Mouse (Mus musculus): ENCODE results near the gene Mtmr11. TPM values are rescaled to one million over a fixed set of nuclear protein-coding genes. Genes with fewer than 3 reads are reported as not detected.
A peak's percentile ranks its signal among the peaks of the same experiment; 100 is the strongest.

The Mtmr11 gene
- total RNA-seq, 1 experiment, result 4.0 TPM

DNA sequence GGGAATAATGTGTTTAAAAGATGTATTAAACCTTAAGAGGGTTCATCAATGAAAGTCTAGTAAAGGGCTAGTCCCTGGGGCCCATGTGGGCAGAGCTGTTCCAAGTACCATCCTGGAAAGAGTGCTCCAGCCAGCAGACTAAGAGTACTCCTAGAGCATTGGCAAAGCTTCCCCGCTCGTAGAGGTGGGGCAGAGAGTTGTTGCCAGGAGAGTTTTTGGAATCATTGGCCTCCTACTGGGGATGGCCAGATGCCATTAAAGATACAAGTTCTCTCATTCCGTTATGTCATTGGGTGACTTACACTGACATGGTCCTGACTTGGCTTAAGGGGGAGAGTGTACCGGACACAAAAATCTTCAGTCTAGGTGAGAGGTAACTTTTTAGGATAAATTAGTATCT, 17.7 kb downstream of the Mtmr11 start:
- no peak overlapping the region for H3K27ac ChIP-seq (ENCODE audit: insufficient read depth, low read depth, low read length, poor library complexity, severe bottlenecking)
- peaks cover 24% of the 10 kb centered on the region for H3K36me3 ChIP-seq (ENCODE audit: control insufficient read depth, insufficient read depth, low read length, poor library complexity, severe bottlenecking)
- H3K9ac ChIP-seq (ENCODE audit: insufficient read depth, low read depth, low read length, poor library complexity, severe bottlenecking), result no peak overlapping the region
- in situ Hi-C loops (cut with MboI; ENCODE audit: low sequenced_read_pairs in 2 of 2, unreplicated experiment in 2 of 2), result no loop called here
- peaks cover 5 to 20% of the 10 kb centered on the region in 2 experiments for H3K4me1 ChIP-seq (ENCODE audit: control insufficient read depth in 2 of 2, insufficient read depth in 2 of 2, low read length in 2 of 2, poor library complexity in 1 of 2)
- H3K4me3 ChIP-seq (ENCODE audit: insufficient read depth in 1 of 2, low read depth in 1 of 2, low read length in 2 of 2, poor library complexity in 1 of 2, severe bottlenecking in 1 of 2), result no peak overlapping the region
- DNase-seq (ENCODE audit: low read depth, low spot score), result no peak
- TF ChIP-seq ZNF384 (IDR thresholded peaks at IDR 0.05; ENCODE audit: low read depth, low read length) (no peak), ZC3H11A (IDR thresholded peaks at IDR 0.05; ENCODE audit: borderline replicate concordance, low read depth, low read length) (no peak), MAFK (IDR thresholded peaks at IDR 0.05; ENCODE audit: insufficient read depth, low read depth, low read length) (no peak), CHD2 (IDR thresholded peaks at IDR 0.05; ENCODE audit: low read depth, low read length) (no peak), HCFC1 (IDR thresholded peaks at IDR 0.05; ENCODE audit: borderline replicate concordance, insufficient read depth, low read length) (no peak)
- no peaks in the 10 kb centered on the region for H3K9me3 ChIP-seq (ENCODE audit: control insufficient read depth, insufficient read depth, low read depth, low read length)

DNA sequence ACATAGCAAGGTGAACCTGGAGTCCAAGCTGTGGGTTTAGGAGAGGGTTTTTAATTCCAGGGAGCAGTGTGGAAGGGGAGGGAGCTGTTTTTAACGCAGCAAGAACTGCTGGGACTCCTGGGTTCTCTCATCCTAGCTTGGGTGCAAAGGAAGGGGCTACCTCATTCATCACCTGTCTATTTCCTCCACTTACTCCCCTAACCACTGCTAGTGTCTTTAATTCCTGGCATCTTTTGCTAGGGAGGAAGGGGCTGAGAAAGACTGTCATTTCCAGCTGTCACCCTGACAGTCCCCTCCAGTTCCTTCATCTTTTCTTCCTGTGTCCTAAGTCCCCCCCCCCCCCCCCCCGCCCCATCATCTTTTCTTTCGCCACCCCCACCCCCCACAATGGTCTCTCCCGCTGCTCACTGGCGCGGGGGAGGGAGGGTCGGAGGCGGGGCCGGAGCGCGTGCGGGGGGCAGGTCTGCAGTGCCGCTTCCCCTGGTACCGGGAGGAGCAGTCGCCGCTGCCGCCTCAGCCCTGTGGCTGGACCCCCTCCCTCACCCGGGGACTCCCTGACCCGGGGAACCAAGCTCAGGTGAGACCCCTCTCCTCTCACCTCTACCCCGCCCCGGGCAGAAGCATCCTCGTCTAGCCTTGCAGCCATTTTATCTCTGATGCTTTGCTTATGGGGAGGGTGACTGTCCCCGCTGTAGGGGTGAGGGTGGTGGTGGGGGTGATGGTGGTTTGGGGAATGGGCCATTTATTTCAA, 19.1 kb downstream of the Mtmr11 start, which contains the start of gene Sv2a:
TSS of gene Sv2a (plus strand) at position 425 of the 751 bp plus-strand sequence.
- peak within 1 kb of the TSS; percentile 70 to 76 for H3K4me3 ChIP-seq (ENCODE audit: insufficient read depth in 1 of 2, low read depth in 1 of 2, low read length in 2 of 2, poor library complexity in 1 of 2, severe bottlenecking in 1 of 2)
- peaks cover 16% of the 10 kb centered on the region for H3K36me3 ChIP-seq (ENCODE audit: control insufficient read depth, insufficient read depth, low read length, poor library complexity, severe bottlenecking)
- TF ChIP-seq MAFK (IDR thresholded peaks at IDR 0.05; ENCODE audit: insufficient read depth, low read depth, low read length) (no peak), ZNF384 (IDR thresholded peaks at IDR 0.05; ENCODE audit: low read depth, low read length) (no peak), HCFC1 (IDR thresholded peaks at IDR 0.05; ENCODE audit: borderline replicate concordance, insufficient read depth, low read length) (no peak), CHD2 (IDR thresholded peaks at IDR 0.05; ENCODE audit: low read depth, low read length) (no peak), ZC3H11A (IDR thresholded peaks at IDR 0.05; ENCODE audit: borderline replicate concordance, low read depth, low read length) (no peak)
- in situ Hi-C loops (cut with MboI; ENCODE audit: low sequenced_read_pairs in 2 of 2, unreplicated experiment in 2 of 2), result no loop called here
- no peak within 1 kb of the TSS for H3K27ac ChIP-seq (ENCODE audit: insufficient read depth, low read depth, low read length, poor library complexity, severe bottlenecking)
- H3K9ac ChIP-seq (ENCODE audit: insufficient read depth, low read depth, low read length, poor library complexity, severe bottlenecking), result peak within 1 kb of the TSS; percentile 57; the same call in 1 of the 2 replicates
- no peaks in the 10 kb centered on the region for H3K9me3 ChIP-seq (ENCODE audit: control insufficient read depth, insufficient read depth, low read depth, low read length)
- DNase-seq (ENCODE audit: low read depth, low spot score), result no peak
- peaks cover 4 to 23% of the 10 kb centered on the region in 2 experiments for H3K4me1 ChIP-seq (ENCODE audit: control insufficient read depth in 2 of 2, insufficient read depth in 2 of 2, low read length in 2 of 2, poor library complexity in 1 of 2)

DNA sequence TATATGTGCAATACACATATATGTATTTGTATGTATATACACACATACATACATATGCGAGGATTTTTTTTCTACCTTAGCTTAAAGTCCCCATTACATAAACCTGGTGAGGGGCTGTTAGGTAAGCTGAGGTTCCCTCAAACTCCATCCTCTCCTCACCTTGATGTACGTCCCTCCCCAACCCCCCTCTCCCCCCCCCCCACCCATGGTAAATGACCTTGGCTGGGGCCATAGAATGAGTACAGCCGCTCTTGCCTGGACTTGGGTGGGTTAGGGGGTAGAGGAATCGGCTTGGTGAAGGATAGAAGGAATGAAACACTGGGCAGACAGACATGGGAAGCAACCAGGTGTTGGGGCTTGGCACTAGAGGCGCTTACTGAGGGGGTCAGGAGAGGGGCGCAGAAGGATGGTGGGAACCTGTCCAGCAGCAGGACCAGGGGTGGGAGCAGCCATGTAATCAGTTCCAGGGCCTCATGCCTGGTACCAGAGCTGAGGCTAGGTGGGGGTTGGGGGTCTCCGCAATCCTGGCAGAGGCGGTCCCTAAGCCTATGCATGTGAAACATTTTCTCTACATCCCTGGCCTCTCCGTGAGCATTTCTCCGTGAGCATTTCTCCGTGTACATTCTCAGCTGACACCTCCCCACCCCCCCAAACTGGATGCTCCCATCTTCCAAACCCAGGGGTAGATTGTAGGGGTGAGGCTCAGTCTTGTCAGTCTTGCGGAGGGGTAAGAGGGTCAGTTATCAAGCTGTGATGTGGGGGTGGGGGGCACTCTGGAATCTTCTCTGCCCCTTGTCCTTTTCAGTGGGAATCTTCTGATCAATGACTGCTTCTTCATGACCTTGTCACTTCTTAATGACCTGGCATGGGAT, 19.9 kb downstream of the Mtmr11 start:
- Histone ChIP-seq H3K9ac (ENCODE audit: insufficient read depth, low read depth, low read length, poor library complexity, severe bottlenecking) (no peak overlapping the region), H3K27ac (ENCODE audit: insufficient read depth, low read depth, low read length, poor library complexity, severe bottlenecking) (no peak overlapping the region), H3K4me1 (ENCODE audit: control insufficient read depth in 2 of 2, insufficient read depth in 2 of 2, low read length in 2 of 2, poor library complexity in 1 of 2) (peaks cover 4 to 23% of the 10 kb centered on the region in 2 experiments), H3K36me3 (ENCODE audit: control insufficient read depth, insufficient read depth, low read length, poor library complexity, severe bottlenecking) (peaks cover 8% of the 10 kb centered on the region), H3K4me3 (ENCODE audit: insufficient read depth in 1 of 2, low read depth in 1 of 2, low read length in 2 of 2, poor library complexity in 1 of 2, severe bottlenecking in 1 of 2) (peak overlapping the region; percentile 70 to 76; a peak in 3 of 4 replicates), H3K9me3 (ENCODE audit: control insufficient read depth, insufficient read depth, low read depth, low read length) (no peaks in the 10 kb centered on the region)
- TF ChIP-seq ZNF384 (IDR thresholded peaks at IDR 0.05; ENCODE audit: low read depth, low read length) (no peak), ZC3H11A (IDR thresholded peaks at IDR 0.05; ENCODE audit: borderline replicate concordance, low read depth, low read length) (no peak), CHD2 (IDR thresholded peaks at IDR 0.05; ENCODE audit: low read depth, low read length) (no peak), MAFK (IDR thresholded peaks at IDR 0.05; ENCODE audit: insufficient read depth, low read depth, low read length) (no peak), HCFC1 (IDR thresholded peaks at IDR 0.05; ENCODE audit: borderline replicate concordance, insufficient read depth, low read length) (no peak)
- no peak for DNase-seq (ENCODE audit: low read depth, low spot score)
- in situ Hi-C loops (cut with MboI; ENCODE audit: low sequenced_read_pairs in 2 of 2, unreplicated experiment in 2 of 2), result no loop called here

DNA sequence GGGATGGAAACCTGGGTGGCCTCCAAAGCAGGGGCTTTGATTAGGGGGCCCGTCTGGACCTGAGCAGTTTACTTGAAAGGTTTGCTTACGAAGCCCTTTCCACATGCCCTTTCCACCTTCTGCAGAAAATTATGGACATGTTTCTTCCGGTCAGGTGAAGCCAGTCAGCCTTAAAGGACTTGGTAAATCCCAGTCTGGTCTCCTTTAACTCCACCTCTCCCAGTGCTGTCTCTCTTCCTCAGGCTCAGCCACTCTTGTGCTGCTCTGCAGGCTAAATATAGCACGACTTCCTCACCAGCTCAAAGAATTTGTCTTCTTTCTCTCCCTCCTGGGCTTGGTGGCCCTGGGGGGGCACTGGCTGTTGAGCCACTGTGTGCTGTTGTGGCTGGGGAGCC, 20.6 kb downstream of the Mtmr11 start:
- no peak overlapping the region for H3K27ac ChIP-seq (ENCODE audit: insufficient read depth, low read depth, low read length, poor library complexity, severe bottlenecking)
- H3K9me3 ChIP-seq (ENCODE audit: control insufficient read depth, insufficient read depth, low read depth, low read length), result no peaks in the 10 kb centered on the region
- no peak overlapping the region for H3K9ac ChIP-seq (ENCODE audit: insufficient read depth, low read depth, low read length, poor library complexity, severe bottlenecking)
- H3K4me3 ChIP-seq (ENCODE audit: insufficient read depth in 1 of 2, low read depth in 1 of 2, low read length in 2 of 2, poor library complexity in 1 of 2, severe bottlenecking in 1 of 2), result no peak overlapping the region
- in situ Hi-C loops (cut with MboI; ENCODE audit: low sequenced_read_pairs in 2 of 2, unreplicated experiment in 2 of 2), result no loop called here
- peaks cover 4 to 23% of the 10 kb centered on the region in 2 experiments for H3K4me1 ChIP-seq (ENCODE audit: control insufficient read depth in 2 of 2, insufficient read depth in 2 of 2, low read length in 2 of 2, poor library complexity in 1 of 2)
- DNase-seq (ENCODE audit: low read depth, low spot score), result no peak
- peaks cover 6% of the 10 kb centered on the region for H3K36me3 ChIP-seq (ENCODE audit: control insufficient read depth, insufficient read depth, low read length, poor library complexity, severe bottlenecking)
- TF ChIP-seq CHD2 (IDR thresholded peaks at IDR 0.05; ENCODE audit: low read depth, low read length) (no peak), HCFC1 (IDR thresholded peaks at IDR 0.05; ENCODE audit: borderline replicate concordance, insufficient read depth, low read length) (no peak), ZC3H11A (IDR thresholded peaks at IDR 0.05; ENCODE audit: borderline replicate concordance, low read depth, low read length) (no peak), MAFK (IDR thresholded peaks at IDR 0.05; ENCODE audit: insufficient read depth, low read depth, low read length) (no peak), ZNF384 (IDR thresholded peaks at IDR 0.05; ENCODE audit: low read depth, low read length) (no peak)
